Mouse (Mus musculus) hindbrain, embryonic 14.5 days (tissue): ENCODE measurements at regions not wholly inside any gene's neighbourhood (a gene's known extent, or its start where the extent isn't known, plus 50 kb on each side); places are given as distances from the start of the nearest gene placed in this dataset.

Experiments
- ATAC-seq: fragments of 200-750 bp; cut with Nextera tagmentation; 2 replicates; pipeline ENCODE4 v1.8.0; 2017; ENCODE audit warnings: moderate number of reproducible peaks, mild to moderate bottlenecking, moderate TSS enrichment, moderate library complexity; ENCODE audit not compliant: low FRiP score
- DNase-seq: peaks from one replicate; pipeline ENCODE4 v3.0.0-alpha.2; 2015; ENCODE audit warnings: low spot score
- H3K27ac ChIP-seq: fragments of 300-500 bp; sonication (generic); 2 replicates; pipeline ENCODE4 v1.5.1; 2014; ENCODE audit warnings: mild to moderate bottlenecking, moderate library complexity
- H3K27me3 ChIP-seq: fragments of 300-500 bp; sonication (generic); 2 replicates; pipeline ENCODE4 v1.6.1; 2014; ENCODE audit warnings: mild to moderate bottlenecking, low read length, mixed read lengths; ENCODE audit not compliant: control insufficient read depth, insufficient read depth
- H3K36me3 ChIP-seq: fragments of 300-500 bp; sonication (generic); replicated peaks from 2 replicates; pipeline ENCODE4 v1.6.1; 2014; ENCODE audit not compliant: control insufficient read depth, insufficient read depth
- H3K4me1 ChIP-seq: fragments of 300-500 bp; sonication (generic); replicated peaks from 2 replicates; pipeline ENCODE4 v1.6.1; 2014; ENCODE audit warnings: antibody characterized with exemption, low read length, mixed read lengths; ENCODE audit not compliant: control insufficient read depth, insufficient read depth
- H3K4me2 ChIP-seq: fragments of 300-500 bp; sonication (generic); replicated peaks from 2 replicates; pipeline ENCODE4 v1.6.1; 2014; ENCODE audit warnings: mild to moderate bottlenecking, moderate library complexity
- H3K4me3 ChIP-seq: fragments of 300-500 bp; sonication (generic); replicated peaks from 2 replicates; pipeline ENCODE4 v1.5.1; 2014; ENCODE audit warnings: mild to moderate bottlenecking, low read length
- H3K9ac ChIP-seq: fragments of 300-500 bp; sonication (generic); 2 replicates; pipeline ENCODE4 v1.6.1; 2014
- H3K9me3 ChIP-seq: fragments of 300-500 bp; sonication (generic); 2 replicates; pipeline ENCODE4 v1.6.1; 2016; ENCODE audit warnings: low read length; ENCODE audit not compliant: control insufficient read depth
- WGBS: fragments of 180-500 bp; shearing (Covaris S2); extraction: QIAGEN DNeasy Blood & Tissue Kit; methylation state at CpG from one replicate; pipeline ENCODE4 v1.1.7; 2014; 5-methylcytosine and 5-hydroxymethylcytosine counted together

DNA sequence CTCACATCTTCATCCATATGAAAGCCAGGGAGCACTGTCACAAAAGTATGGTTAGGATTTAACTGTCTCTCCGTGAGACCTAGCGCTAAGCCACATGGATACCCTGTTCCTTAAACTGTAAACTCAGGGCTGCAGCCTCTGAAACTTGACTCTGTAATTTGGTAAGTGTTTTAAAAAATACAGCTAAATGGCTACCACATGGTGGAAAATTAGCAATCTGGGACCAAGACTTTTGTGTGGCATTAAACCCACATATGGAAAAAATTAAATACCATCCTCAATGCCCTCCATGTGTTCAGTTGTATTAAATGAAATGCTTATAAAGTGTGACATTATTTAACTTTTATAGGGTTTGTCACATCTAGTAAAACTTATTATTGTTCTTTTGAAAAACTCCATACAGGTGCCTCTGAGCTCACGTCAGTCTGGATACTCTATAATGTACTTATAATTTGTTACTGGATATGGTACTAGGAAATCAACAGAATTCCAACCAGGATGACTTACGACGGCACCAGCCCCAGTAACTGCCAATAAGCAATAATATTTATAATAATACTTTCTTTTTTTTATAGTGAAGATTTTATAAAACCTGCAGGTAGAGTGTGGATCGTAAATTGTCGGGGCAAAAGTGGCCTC, 131.0 kb upstream of the Frg1 start:
- H3K9ac ChIP-seq, result no peak overlapping the region
- no peak overlapping the region for H3K27ac ChIP-seq
- no peaks in the 10 kb centered on the region for H3K9me3 ChIP-seq
- ATAC-seq (no peak), DNase-seq (no peak)
- H3K36me3 ChIP-seq, result no peaks in the 10 kb centered on the region
- no peak overlapping the region for H3K4me2 ChIP-seq
- H3K27me3 ChIP-seq, result no peaks in the 10 kb centered on the region
- no peaks in the 10 kb centered on the region for H3K4me1 ChIP-seq
- H3K4me3 ChIP-seq, result no peak overlapping the region
- 93% methylated on average over 7 of the region's 7 CpGs for WGBS

DNA sequence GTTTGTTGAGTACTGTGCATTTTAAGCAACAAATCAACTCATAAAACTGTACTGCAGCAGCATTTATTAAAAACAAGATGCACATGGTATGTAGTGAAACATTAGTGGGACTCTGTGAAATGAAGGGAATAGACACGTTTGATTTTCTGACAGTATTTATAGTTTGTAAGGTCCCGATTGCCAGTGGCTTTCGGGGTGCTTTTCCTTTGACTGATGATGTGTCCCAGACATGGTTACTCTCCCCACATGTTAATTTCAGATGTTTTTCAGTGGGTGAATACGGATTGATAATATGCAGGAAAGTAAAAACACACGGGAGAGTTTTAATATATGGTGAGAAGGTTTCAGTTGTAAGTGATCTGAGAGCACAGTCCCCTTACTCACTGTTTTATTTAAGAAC, 115.3 kb upstream of the Frg1 start:
- Histone ChIP-seq H3K36me3 (no peaks in the 10 kb centered on the region), H3K4me1 (no peaks in the 10 kb centered on the region), H3K4me3 (no peak overlapping the region), H3K27ac (no peak overlapping the region), H3K9ac (no peak overlapping the region), H3K9me3 (no peaks in the 10 kb centered on the region), H3K27me3 (no peaks in the 10 kb centered on the region), H3K4me2 (no peak overlapping the region)
- 82% methylated on average over 5 of the region's 5 CpGs for WGBS
- ATAC-seq (no peak), DNase-seq (no peak)

DNA sequence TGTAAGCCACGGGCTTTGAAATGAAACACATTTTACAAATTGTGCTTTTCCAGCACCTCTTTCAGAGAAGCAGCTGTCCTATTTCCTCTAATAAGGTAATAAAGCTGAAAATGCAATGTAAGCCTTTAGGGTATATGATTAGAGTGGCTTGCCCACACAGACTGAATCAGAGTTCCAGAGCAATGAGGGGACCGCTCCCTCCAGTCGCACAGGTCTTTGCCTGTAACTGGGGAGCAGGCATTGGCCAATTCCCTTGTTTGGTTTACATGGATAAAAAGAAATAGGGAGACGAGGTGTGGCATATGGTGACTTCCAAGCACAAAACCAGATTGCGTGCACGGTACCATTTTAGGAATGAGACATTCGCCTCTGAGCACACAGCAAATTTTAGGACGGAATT, 112.7 kb upstream of the Frg1 start:
- Histone ChIP-seq H3K9me3 (no peaks in the 10 kb centered on the region), H3K36me3 (no peaks in the 10 kb centered on the region), H3K4me2 (no peak overlapping the region), H3K4me1 (no peaks in the 10 kb centered on the region), H3K9ac (no peak overlapping the region), H3K27ac (no peak overlapping the region), H3K27me3 (no peaks in the 10 kb centered on the region), H3K4me3 (no peak overlapping the region)
- no peak for ATAC-seq
- 88% methylated on average over 8 of the region's 8 CpGs for WGBS
- DNase-seq, result peak; percentile 37

DNA sequence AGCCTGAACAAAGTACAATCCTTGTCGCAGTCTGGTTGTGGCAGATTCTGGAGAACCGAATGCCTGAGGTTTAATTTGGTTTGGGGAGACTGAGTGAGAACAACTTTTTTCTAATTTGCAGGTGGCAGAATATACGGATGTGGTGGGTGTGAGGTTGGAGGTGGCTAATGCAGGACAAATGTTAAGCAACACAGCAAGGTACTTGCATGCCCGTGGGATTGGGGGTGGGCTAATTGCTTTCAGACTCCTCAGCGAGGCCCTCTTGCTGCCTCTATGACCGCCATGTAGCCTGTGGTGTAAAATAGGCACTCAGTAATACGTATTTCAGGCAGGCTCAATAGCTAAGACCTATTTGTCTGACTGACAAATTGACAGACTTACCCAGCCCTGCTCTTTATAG, 109.4 kb upstream of the Frg1 start:
- Histone ChIP-seq H3K9ac (no peak overlapping the region), H3K9me3 (no peaks in the 10 kb centered on the region), H3K36me3 (no peaks in the 10 kb centered on the region), H3K4me1 (no peaks in the 10 kb centered on the region), H3K27ac (no peak overlapping the region), H3K27me3 (no peaks in the 10 kb centered on the region), H3K4me2 (no peak overlapping the region), H3K4me3 (no peak overlapping the region)
- DNase-seq, result no peak
- 83% methylated on average over 7 of the region's 7 CpGs for WGBS
- ATAC-seq, result no peak

DNA sequence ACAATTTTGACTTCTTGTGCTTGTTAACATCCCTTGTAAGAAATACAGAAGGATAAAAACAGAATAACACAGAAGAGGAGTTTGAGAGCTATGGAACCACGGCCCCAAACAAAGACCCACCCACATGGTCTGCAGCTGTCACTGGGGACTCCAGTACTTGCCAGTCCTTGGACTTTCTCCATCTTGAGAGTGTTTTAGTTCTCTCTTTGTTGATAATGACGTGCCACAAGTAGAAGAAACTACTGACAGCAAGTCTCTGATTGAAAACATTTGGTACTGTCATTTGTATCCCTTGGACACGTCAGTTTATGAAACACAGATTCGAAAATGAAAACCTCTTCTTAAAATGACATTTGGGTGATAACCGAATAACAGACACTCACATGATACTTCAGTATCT, 68.3 kb upstream of the Frg1 start:
- Histone ChIP-seq H3K4me1 (no peaks in the 10 kb centered on the region), H3K9ac (no peak overlapping the region), H3K4me2 (no peak overlapping the region), H3K27ac (no peak overlapping the region), H3K9me3 (no peaks in the 10 kb centered on the region), H3K4me3 (no peak overlapping the region), H3K27me3 (no peaks in the 10 kb centered on the region), H3K36me3 (no peaks in the 10 kb centered on the region)
- ATAC-seq (no peak), DNase-seq (no peak)
- WGBS, result 88% methylated on average over 5 of the region's 5 CpGs

DNA sequence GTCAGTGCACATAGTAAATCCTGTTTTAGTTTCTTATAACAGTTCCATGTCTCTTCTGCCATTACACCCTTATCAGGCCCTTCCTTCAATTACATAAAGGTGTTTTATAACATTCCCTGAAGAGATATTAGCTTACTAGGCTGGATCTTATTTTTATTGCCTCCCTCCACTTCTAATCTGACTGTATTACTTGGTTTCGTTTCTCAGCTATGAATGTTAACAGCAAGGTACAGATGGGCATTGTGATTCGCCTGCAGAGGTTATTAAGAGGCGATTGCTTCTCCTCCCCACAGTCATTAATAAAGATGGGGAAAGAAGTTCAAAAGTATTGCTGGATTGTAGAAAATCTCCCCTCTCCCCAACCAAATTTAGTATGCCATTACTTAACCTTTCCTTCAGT, 66.4 kb upstream of the Frg1 start:
- Histone ChIP-seq H3K4me1 (no peaks in the 10 kb centered on the region), H3K36me3 (no peaks in the 10 kb centered on the region), H3K4me2 (no peak overlapping the region), H3K9me3 (no peaks in the 10 kb centered on the region), H3K27ac (no peak overlapping the region), H3K9ac (no peak overlapping the region), H3K27me3 (no peaks in the 10 kb centered on the region), H3K4me3 (no peak overlapping the region)
- DNase-seq (no peak), ATAC-seq (no peak)
- 69% methylated on average over 3 of the region's 3 CpGs for WGBS

DNA sequence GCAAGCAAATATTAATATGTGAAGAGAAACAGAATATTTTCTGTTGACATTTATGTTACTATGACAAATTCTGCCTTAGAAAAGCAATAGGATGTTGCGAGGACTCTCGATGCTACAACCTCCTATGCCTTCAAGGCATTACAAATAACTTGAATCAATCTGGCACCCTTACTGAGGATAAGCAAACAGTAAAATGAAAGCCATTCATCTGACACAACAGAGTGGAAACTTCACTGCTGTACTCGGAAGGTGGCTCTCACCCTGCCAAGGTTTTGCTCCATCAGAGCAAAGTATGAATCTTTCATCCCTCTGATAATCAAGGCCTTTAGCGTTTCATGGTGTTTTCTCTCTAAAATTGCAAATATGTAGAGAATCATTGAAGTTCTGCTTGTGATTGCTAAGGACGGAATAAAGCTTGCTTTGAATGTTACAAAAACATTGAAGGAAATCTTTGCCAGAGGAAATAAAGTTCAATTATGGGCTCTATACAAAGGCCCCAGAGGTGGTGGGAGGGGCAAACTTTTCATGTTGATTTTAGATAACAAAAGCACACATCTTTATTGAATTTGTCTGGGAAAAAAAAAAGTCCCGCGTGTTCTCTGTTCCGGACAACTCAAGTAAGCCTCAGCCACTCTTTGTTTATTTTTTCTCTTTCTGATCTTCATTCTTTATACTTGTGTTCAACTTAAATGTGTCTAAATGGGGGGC, 56.3 kb upstream of the Frg1 start:
- no peaks in the 10 kb centered on the region for H3K36me3 ChIP-seq
- DNase-seq (no peak), ATAC-seq (no peak)
- no peaks in the 10 kb centered on the region for H3K4me1 ChIP-seq
- no peak overlapping the region for H3K4me2 ChIP-seq
- no peak overlapping the region for H3K4me3 ChIP-seq
- H3K27me3 ChIP-seq, result no peaks in the 10 kb centered on the region
- no peaks in the 10 kb centered on the region for H3K9me3 ChIP-seq
- H3K27ac ChIP-seq, result no peak overlapping the region
- 65% methylated on average over 8 of the region's 8 CpGs for WGBS
- H3K9ac ChIP-seq, result no peak overlapping the region

DNA sequence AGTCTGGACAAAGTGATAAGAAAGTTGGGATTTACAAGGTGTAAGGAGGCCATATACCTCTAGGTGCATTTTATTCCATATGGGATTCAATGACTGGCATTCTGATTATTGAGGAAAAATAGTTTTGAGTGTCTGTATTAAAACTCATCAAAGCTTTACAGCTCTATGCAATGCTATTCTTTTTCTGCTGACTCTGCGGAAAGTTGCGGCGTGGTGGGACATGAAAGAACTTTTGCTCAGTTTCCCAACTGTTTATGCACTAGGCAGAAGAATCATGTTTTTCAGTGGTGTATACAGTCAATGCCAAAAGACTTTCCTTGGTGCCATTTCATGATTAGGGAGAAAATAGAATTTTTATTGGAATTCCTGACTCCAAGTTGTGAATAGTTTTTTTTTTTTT, 55.4 kb upstream of the Frg1 start:
- DNase-seq, result no peak
- Histone ChIP-seq H3K27ac (no peak overlapping the region), H3K4me1 (no peaks in the 10 kb centered on the region), H3K9me3 (no peaks in the 10 kb centered on the region), H3K4me2 (no peak overlapping the region), H3K36me3 (no peaks in the 10 kb centered on the region), H3K9ac (no peak overlapping the region), H3K4me3 (no peak overlapping the region), H3K27me3 (no peaks in the 10 kb centered on the region)
- ATAC-seq, result no peak
- WGBS, result 92% methylated on average over 3 of the region's 3 CpGs
